In the genomic region with DNA sequence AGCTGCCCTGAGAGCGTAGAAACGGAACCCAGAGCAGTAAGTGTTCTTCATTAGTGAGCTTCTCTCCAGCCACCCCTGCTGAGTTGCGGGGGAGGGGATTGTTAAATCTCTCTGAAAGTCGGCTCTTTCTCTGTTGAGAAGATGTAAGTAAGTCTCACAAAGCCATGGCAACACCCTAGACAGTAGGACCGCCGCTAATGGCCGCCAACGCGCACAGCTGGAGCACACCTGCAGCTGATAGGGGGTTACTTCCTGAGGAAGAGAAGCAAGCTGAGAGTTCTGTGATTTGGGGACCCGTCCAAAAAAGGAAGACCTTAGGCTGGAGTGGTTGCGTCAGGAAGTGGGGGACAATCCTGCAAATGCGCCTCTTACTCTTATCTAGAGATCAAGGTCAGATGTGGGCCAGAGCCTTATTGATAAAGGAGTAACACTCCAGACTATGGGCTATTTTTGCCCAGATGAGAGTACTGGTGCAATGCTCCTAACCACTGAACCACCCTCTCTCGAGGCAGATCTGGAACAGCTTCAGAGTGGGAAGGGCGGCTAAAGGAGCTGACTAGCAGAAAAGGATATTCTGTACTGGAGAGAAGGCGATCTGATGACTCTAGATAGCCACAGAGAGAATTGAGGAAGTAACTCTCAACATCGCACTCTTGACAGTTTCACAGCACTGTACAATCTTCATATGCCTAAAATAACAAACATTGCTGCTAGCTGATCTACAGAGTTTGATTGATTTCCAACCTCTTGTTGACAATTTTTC, we compare ENCODE assay signal across 8 mouse cellular contexts. TPM values are rescaled to one million over a fixed set of nuclear protein-coding genes. Genes with fewer than 3 reads are reported as not detected.
DNase-seq lines count a peak whose midpoint lies in the region; ATAC-seq and TF ChIP-seq lines count a peak whose summit lies in the region.

No protein-coding gene starts in this region.

- no peak for TF ChIP-seq CTCF in MEL (IDR thresholded peaks at IDR 0.05 in 2 of 3, conservative IDR thresholded peaks at IDR 0.05 in 1 of 3; ENCODE audit: control insufficient read depth in 1 of 3, insufficient read depth in 1 of 3, low read depth in 2 of 3, low read length in 3 of 3, poor library complexity in 1 of 3, severe bottlenecking in 1 of 3)

- peak overlapping the region; percentile 59 to 64 for H3K4me3 ChIP-seq in MEL (ENCODE audit: control insufficient read depth in 1 of 2, insufficient read depth in 1 of 2, low read depth in 2 of 2, low read length in 2 of 2)
- H3K4me3 ChIP-seq in forebrain, embryonic 14.5 days (ENCODE audit: low read depth, low read length) = no peak overlapping the region
- H3K4me3 ChIP-seq in limb, embryonic 10.5 days = peak overlapping the region; percentile 71

- TF ChIP-seq EP300 in MEL (IDR thresholded peaks at IDR 0.05; ENCODE audit: low read depth in 1 of 2, low read length in 2 of 2) = peak; percentile 53 to 83

- peak overlapping the region; percentile 50 for H3K27ac ChIP-seq in MEL (ENCODE audit: control insufficient read depth, low read depth, low read length)
- no peak overlapping the region for H3K27ac ChIP-seq in forebrain, embryonic 14.5 days (ENCODE audit: low read depth, low read length)
- no peak overlapping the region for H3K27ac ChIP-seq in limb, embryonic 10.5 days

- H3K4me2 ChIP-seq in forebrain, embryonic 14.5 days (ENCODE audit: low read length) = peak overlapping the region; percentile 94

- peaks cover 5 to 29% of the 10 kb centered on the region in 2 experiments for H3K4me1 ChIP-seq in MEL (ENCODE audit: control insufficient read depth in 1 of 2, insufficient read depth in 2 of 2, low read length in 2 of 2)
- peaks cover 6% of the 10 kb centered on the region; the same call in 1 of the 2 replicates for H3K4me1 ChIP-seq in forebrain, embryonic 14.5 days (ENCODE audit: control insufficient read depth, insufficient read depth, low read length)
- H3K4me1 ChIP-seq in limb, embryonic 10.5 days = peaks cover 16% of the 10 kb centered on the region

- H3K79me2 ChIP-seq in MEL (ENCODE audit: control insufficient read depth, insufficient read depth, low read length, poor library complexity) = no peaks in the 10 kb centered on the region

- DNase-seq in embryo, embryonic 10 days (ENCODE audit: low spot score) = peak; percentile 22
- DNase-seq in embryo, embryonic 9.5 days (ENCODE audit: extremely low spot score) = no peak
- DNase-seq in MEL (ENCODE audit: low read depth, low spot score) = peak; percentile 91
- DNase-seq in forebrain, embryonic 14.5 days (ENCODE audit: low spot score) = peak; percentile 27
- peak; percentile 43 for DNase-seq in limb, embryonic 10.5 days (ENCODE audit: low spot score)
- peak; percentile 60 for DNase-seq in naive thymus-derived CD4-positive, alpha-beta T cell, adult 2 months (ENCODE audit: low read depth)
- peak; percentile 43 to 48 for DNase-seq in thymus, postnatal 36 days
- no peak for DNase-seq in yolk sac, embryonic 10.5 days (ENCODE audit: low spot score)

- no peak for TF ChIP-seq RAD21 in MEL (IDR thresholded peaks at IDR 0.05; ENCODE audit: low read depth, low read length)

- no peak for ATAC-seq in forebrain, embryonic 14.5 days

- H3K36me3 ChIP-seq in MEL (ENCODE audit: control insufficient read depth in 1 of 2, insufficient read depth in 2 of 2, low read length in 2 of 2) = peaks cover 0 to 14% of the 10 kb centered on the region in 2 experiments; a peak in 2 of 4 replicates
- no peaks in the 10 kb centered on the region for H3K36me3 ChIP-seq in forebrain, embryonic 14.5 days (ENCODE audit: control insufficient read depth, insufficient read depth, low read length)
- no peaks in the 10 kb centered on the region for H3K36me3 ChIP-seq in limb, embryonic 10.5 days

- no peaks in the 10 kb centered on the region for H3K9me3 ChIP-seq in MEL (replicated peaks; ENCODE audit: insufficient read depth, low read length)
- no peaks in the 10 kb centered on the region for H3K9me3 ChIP-seq in forebrain, embryonic 14.5 days (replicated peaks; ENCODE audit: control insufficient read depth, low read length)
- H3K9me3 ChIP-seq in limb, embryonic 10.5 days (replicated peaks) = no peaks in the 10 kb centered on the region

- H3K27me3 ChIP-seq in MEL (ENCODE audit: control insufficient read depth in 1 of 2, insufficient read depth in 2 of 2, low read length in 2 of 2) = no peaks in the 10 kb centered on the region
- peaks cover 14% of the 10 kb centered on the region; the same call in 1 of the 2 replicates for H3K27me3 ChIP-seq in forebrain, embryonic 14.5 days (replicated peaks; ENCODE audit: control insufficient read depth, insufficient read depth, low read length)
- peaks cover 40% of the 10 kb centered on the region for H3K27me3 ChIP-seq in limb, embryonic 10.5 days (ENCODE audit: low read depth, poor library complexity, severe bottlenecking)

- peak overlapping the region; percentile 53 for H3K9ac ChIP-seq in MEL (ENCODE audit: control insufficient read depth, low read depth, low read length, poor library complexity, severe bottlenecking)
- no peak overlapping the region for H3K9ac ChIP-seq in forebrain, embryonic 14.5 days (ENCODE audit: low read length)

- WGBS in forebrain, embryonic 14.5 days = 25% methylated on average over 16 of the region's 16 CpGs
- 22% methylated on average over 16 of the region's 16 CpGs for WGBS in limb, embryonic 10.5 days

- no peak for TF ChIP-seq POLR2A in MEL (IDR thresholded peaks at IDR 0.05; ENCODE audit: control insufficient read depth in 1 of 2, insufficient read depth in 1 of 2, low read depth in 1 of 2, low read length in 2 of 2, poor library complexity in 1 of 2)

TF ChIP-seq in MEL, 35 proteins besides CTCF, POLR2A, EP300 and RAD21 (continues in another document):
- TF ChIP-seq POLR2AphosphoS2 (IDR thresholded peaks at IDR 0.05; ENCODE audit: low read length) (no peak), CHD2 (IDR thresholded peaks at IDR 0.05; ENCODE audit: low read length) (no peak), E2F4 (IDR thresholded peaks at IDR 0.05; ENCODE audit: borderline replicate concordance, low read depth, low read length) (no peak), SMC3 (IDR thresholded peaks at IDR 0.05; ENCODE audit: low read depth, low read length) (no peak), MYB (IDR thresholded peaks at IDR 0.05; ENCODE audit: low read depth, low read length) (no peak; the same call in 1 of the 2 replicates), KAT2A (conservative IDR thresholded peaks at IDR 0.05; ENCODE audit: low read depth, low read length) (no peak), RCOR1 (IDR thresholded peaks at IDR 0.05; ENCODE audit: low read depth, low read length) (peak; percentile 82), JUND (IDR thresholded peaks at IDR 0.05; ENCODE audit: low read depth, low read length) (no peak), ELF1 (IDR thresholded peaks at IDR 0.05; ENCODE audit: low read depth, low read length) (peak; percentile 61; the same call in 1 of the 2 replicates), ETS1 (IDR thresholded peaks at IDR 0.05; ENCODE audit: low read depth, low read length) (peak; percentile 84), TAL1 (IDR thresholded peaks at IDR 0.05; ENCODE audit: low read length) (peak; percentile 46), BHLHE40 (IDR thresholded peaks at IDR 0.05; ENCODE audit: borderline replicate concordance, low read depth, low read length) (0 out of 2 replicates have a peak, but pooled peaks have one; percentile 44), UBTF (IDR thresholded peaks at IDR 0.05; ENCODE audit: borderline replicate concordance, insufficient read depth, low read depth, low read length) (no peak), MAFK (IDR thresholded peaks at IDR 0.05; ENCODE audit: borderline replicate concordance, low read depth, low read length) (peak; percentile 27; the same call in 1 of the 2 replicates), TBP (IDR thresholded peaks at IDR 0.05; ENCODE audit: low read depth, low read length) (peak; percentile 75), NELFE (IDR thresholded peaks at IDR 0.05; ENCODE audit: low read depth, low read length) (no peak), GATA1 (IDR thresholded peaks at IDR 0.05; ENCODE audit: low read depth, low read length) (peak; percentile 74; the same call in 1 of the 2 replicates), USF2 (IDR thresholded peaks at IDR 0.05; ENCODE audit: borderline replicate concordance in 1 of 2, insufficient read depth in 1 of 2, low read depth in 1 of 2, low read length in 2 of 2) (no peak), POLR2AphosphoS5 (IDR thresholded peaks at IDR 0.05; ENCODE audit: borderline replicate concordance, low read depth, low read length) (no peak), MYC (IDR thresholded peaks at IDR 0.05; ENCODE audit: low read depth, low read length) (no peak), USF1 (IDR thresholded peaks at IDR 0.05; ENCODE audit: low read depth, low read length) (no peak), MXI1 (IDR thresholded peaks at IDR 0.05; ENCODE audit: low read depth, low read length) (peak; percentile 28), HCFC1 (IDR thresholded peaks at IDR 0.05; ENCODE audit: low read depth, low read length) (no peak), CHD1 (IDR thresholded peaks at IDR 0.05; ENCODE audit: low read depth, low read length) (no peak), SIN3A (IDR thresholded peaks at IDR 0.05; ENCODE audit: low read length) (peak; percentile 66; the same call in 1 of the 2 replicates), MAZ (IDR thresholded peaks at IDR 0.05; ENCODE audit: low read depth, low read length) (no peak), ZC3H11A (IDR thresholded peaks at IDR 0.05; ENCODE audit: low read depth, low read length) (no peak), TCF12 (IDR thresholded peaks at IDR 0.05; ENCODE audit: low read depth, low read length) (peak; percentile 62; the same call in 1 of the 2 replicates), ZMIZ1 (IDR thresholded peaks at IDR 0.05; ENCODE audit: low read depth, low read length) (no peak), MAX (IDR thresholded peaks at IDR 0.05; ENCODE audit: low read length) (peak; percentile 37; the same call in 1 of the 2 replicates)

RNA-seq across cellular contexts. Expression of a gene that starts 1.0 kb away (rescaled TPM):
- total RNA-seq in MEL (2012; rRNA removed) = 2.5 and 3.0 TPM in 2 replicates
- 1 to 10 TPM in 1 of 2 experiments, not detected in 1; 7.7 TPM for polyA plus RNA-seq in MEL (2012; ENCODE audit: insufficient read depth in 1 of 2, insufficient read length in 2 of 2, low read depth in 1 of 2, low replicate concordance in 2 of 2, missing spikeins in 1 of 2)
- polyA plus RNA-seq in forebrain, embryonic 14.5 days (2014; fragmentation: Nextera tagmentation; extraction: Ambion mirVana) = 4.0 and 5.9 TPM in 2 replicates
- 1.3 and 2.4 TPM in 2 replicates for polyA plus RNA-seq in limb, embryonic 10.5 days (2016; fragmentation: Nextera tagmentation; extraction: Ambion mirVana)

RNA-seq across cellular contexts. Expression of a gene that starts 35.4 kb away (rescaled TPM):
- total RNA-seq in MEL (2012; rRNA removed) = 324 and 348 TPM in 2 replicates
- polyA plus RNA-seq in MEL (2012; ENCODE audit: insufficient read depth in 1 of 2, insufficient read length in 2 of 2, low read depth in 1 of 2, low replicate concordance in 2 of 2, missing spikeins in 1 of 2) = 100 to 1,000 TPM in 1 of 2 experiments, not detected in 1; 500 TPM
- polyA plus RNA-seq in forebrain, embryonic 14.5 days (2014; fragmentation: Nextera tagmentation; extraction: Ambion mirVana) = 513 and 580 TPM in 2 replicates
- 467 and 519 TPM in 2 replicates for polyA plus RNA-seq in limb, embryonic 10.5 days (2016; fragmentation: Nextera tagmentation; extraction: Ambion mirVana)

Comparison
In these comparisons a context has a peak if more than half of its experiments do, and no peak if none do; other contexts are left out.
1. DNase-seq: peak in embryo, embryonic 10 days (single experiment), MEL (single experiment), forebrain, embryonic 14.5 days (single experiment), limb, embryonic 10.5 days (single experiment), naive thymus-derived CD4-positive, alpha-beta T cell, adult 2 months (single experiment) and thymus, postnatal 36 days (2 of 2); none in embryo, embryonic 9.5 days (single experiment) and yolk sac, embryonic 10.5 days (single experiment).